Mouse (Mus musculus) olfactory bulb, adult 2 months (tissue): Measurements from ENCODE around the gene Sub1. TPM values are rescaled to one million over a fixed set of nuclear protein-coding genes. Genes with fewer than 3 reads are reported as not detected.

Source experiments
- H3K27ac ChIP-seq: fragments of 200-500 bp; 2 replicates; pipeline ENCODE4 v1.5.1; 2012; ENCODE audit warnings: low read depth, low read length; ENCODE audit not compliant: insufficient read depth
- H3K4me1 ChIP-seq: fragments of 200-500 bp; 2 replicates; pipeline ENCODE4 v1.6.1; 2012; ENCODE audit warnings: low read length; ENCODE audit not compliant: control insufficient read depth, insufficient read depth
- H3K4me3 ChIP-seq: fragments of 200-500 bp; 2 replicates; pipeline ENCODE4 v1.5.1; 2012; ENCODE audit warnings: mild to moderate bottlenecking, low read depth, low read length, moderate library complexity; ENCODE audit not compliant: insufficient read depth
- CTCF ChIP-seq: fragments of 200-500 bp; IDR thresholded peaks from 2 replicates; pipeline ENCODE4 v1.5.1; 2012; ENCODE audit warnings: low read depth, mild to moderate bottlenecking, low read length, moderate library complexity; ENCODE audit not compliant: insufficient read depth
- POLR2A ChIP-seq: fragments of 200-500 bp; IDR thresholded peaks from 2 replicates; pipeline ENCODE4 v1.6.1; 2012; ENCODE audit warnings: mild to moderate bottlenecking, low read depth, low read length, moderate library complexity; ENCODE audit not compliant: insufficient read depth
- WGBS: fragments of 180-500 bp; shearing (Covaris S2); methylation state at CpG from one replicate; pipeline ENCODE4 v1.1.7; 2018; 5-methylcytosine and 5-hydroxymethylcytosine counted together
- polyA plus RNA-seq: library from polyadenylated mRNA; stranded (reverse); fragments of >200 nt; gene quantifications from 2 replicates; pipeline ENCODE4 v1.2.4, GENCODE M21; 2012; ENCODE audit warnings: low replicate concordance; ENCODE audit not compliant: missing spikeins, insufficient read depth, insufficient read length

Sub1 gene
- polyA plus RNA-seq, 1 experiment: 205 TPM

DNA sequence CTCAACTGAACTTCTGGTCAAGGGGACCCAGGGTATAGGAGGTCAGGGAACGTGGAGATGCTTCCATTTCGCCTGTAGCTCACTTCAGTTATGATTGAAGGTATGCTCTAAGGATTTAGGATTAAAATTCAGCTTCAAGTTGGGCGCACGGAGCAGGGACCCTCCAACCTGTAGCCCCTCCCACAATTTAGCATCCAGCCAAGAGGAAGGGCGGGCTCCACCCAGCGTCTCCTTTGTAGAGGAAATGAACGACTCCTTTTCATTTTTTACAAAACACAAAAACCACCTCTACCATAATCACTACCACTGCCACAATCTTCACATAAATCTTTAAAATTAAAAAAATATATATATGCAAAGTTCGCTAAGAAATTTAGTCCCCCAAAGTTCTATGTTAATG, 35.1 kb upstream of the Sub1 start:
- Histone ChIP-seq H3K4me1 (no peaks in the 10 kb centered on the region), H3K4me3 (no peak overlapping the region), H3K27ac (no peak overlapping the region)
- WGBS: 95% methylated on average over 8 of the region's 8 CpGs
- TF ChIP-seq POLR2A: no peak
- TF ChIP-seq CTCF: no peak

DNA sequence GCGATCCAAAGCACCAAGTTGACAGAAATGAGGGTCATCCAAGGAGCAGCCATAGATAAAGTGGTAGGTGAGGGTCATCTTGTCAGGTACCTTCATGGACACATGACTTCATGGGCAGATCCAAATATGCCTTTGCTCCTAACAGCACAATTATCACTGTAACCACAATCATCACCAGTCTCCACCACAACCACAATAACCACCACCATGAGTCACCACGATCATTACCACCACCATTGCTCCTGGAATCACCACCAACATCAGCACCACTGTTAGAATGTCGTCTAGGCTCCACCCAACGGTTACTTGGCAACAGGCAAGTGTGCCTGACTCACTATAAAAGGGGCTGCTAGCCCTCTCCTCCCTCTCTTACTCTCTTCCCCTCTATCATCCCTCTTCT, 33.4 kb upstream of the Sub1 start:
- WGBS: 64% methylated on average over 4 of the region's 4 CpGs
- Histone ChIP-seq H3K27ac (no peak overlapping the region), H3K4me1 (peaks cover 2% of the 10 kb centered on the region), H3K4me3 (no peak overlapping the region)
- no peak for TF ChIP-seq CTCF
- no peak for TF ChIP-seq POLR2A

DNA sequence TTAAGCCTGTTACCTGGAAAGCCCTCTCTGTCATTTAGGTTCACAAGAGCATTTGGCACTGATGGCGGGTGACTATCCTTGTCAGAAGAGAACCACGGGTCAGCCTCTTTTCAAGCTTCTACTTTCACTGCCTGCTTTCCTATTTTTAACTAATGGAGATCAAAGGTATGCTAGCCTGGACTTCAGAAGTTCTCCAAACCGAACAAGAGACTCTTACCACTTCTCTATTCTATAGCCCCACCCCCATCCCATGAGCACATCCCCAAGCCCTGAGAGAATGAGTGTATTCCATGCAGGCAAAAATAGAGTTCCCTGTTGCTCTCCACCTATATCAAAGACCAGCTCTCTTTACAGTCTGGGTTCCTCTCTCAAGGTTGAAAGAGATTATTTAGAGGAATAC, 31.0 kb upstream of the Sub1 start:
- WGBS: 85% methylated on average over 3 of the region's 3 CpGs
- Histone ChIP-seq H3K27ac (no peak overlapping the region), H3K4me3 (no peak overlapping the region), H3K4me1 (peaks cover 7% of the 10 kb centered on the region)
- TF ChIP-seq CTCF (no peak), POLR2A (no peak)

DNA sequence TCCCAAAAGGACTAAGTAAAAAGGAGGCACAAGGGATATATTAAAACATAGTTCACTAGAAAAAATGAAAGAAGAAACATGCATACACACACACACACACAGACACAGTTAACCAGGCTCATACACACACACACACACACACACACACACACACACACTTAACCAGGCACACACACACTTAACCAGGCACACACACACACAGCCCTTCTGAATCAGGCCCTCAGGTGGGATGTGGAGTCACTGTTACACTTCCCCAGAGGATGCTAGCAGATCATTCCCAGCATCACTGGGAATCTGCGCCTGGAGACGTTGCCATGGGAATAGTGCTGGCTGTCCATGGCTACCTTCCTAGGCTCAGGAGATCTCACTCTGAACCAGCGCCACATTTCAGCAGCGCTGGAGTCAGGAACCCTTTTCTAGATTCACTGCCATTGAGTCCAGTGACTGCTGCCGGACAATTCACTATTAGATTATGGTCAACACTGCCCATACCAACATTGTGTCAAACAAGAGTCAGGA, 30.2 kb upstream of the Sub1 start:
- H3K27ac ChIP-seq: no peak overlapping the region
- TF ChIP-seq CTCF: no peak
- no peak for TF ChIP-seq POLR2A
- WGBS: 87% methylated on average over 5 of the region's 5 CpGs

DNA sequence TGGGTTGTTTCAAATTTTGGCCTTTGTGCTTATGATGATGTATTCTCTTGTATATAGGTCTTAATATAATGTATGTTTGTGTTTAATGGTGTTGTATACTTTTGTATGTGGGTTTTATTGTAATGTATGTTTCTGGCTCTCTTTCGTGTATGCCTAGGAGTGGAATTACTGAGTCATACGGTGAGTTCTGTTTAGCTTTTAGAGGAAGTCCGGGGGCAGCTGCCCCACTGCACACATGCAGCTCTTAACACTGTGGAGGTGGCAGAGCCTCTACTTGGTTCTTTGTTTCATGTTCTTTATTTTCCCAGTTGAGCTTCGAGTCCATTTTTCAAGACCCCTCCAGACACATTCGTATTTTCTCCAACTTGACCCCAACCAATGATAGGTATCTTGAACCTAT, 29.2 kb upstream of the Sub1 start:
- no peak for TF ChIP-seq POLR2A
- TF ChIP-seq CTCF: no peak
- WGBS: 68% methylated on average over 5 of the region's 5 CpGs
- peaks cover 7% of the 10 kb centered on the region for H3K4me1 ChIP-seq
- no peak overlapping the region for H3K4me3 ChIP-seq
- no peak overlapping the region for H3K27ac ChIP-seq

More for the DNA sequence above, 30.2 kb upstream of the Sub1 start:
- no peak overlapping the region for H3K4me3 ChIP-seq
- peaks cover 7% of the 10 kb centered on the region for H3K4me1 ChIP-seq

DNA sequence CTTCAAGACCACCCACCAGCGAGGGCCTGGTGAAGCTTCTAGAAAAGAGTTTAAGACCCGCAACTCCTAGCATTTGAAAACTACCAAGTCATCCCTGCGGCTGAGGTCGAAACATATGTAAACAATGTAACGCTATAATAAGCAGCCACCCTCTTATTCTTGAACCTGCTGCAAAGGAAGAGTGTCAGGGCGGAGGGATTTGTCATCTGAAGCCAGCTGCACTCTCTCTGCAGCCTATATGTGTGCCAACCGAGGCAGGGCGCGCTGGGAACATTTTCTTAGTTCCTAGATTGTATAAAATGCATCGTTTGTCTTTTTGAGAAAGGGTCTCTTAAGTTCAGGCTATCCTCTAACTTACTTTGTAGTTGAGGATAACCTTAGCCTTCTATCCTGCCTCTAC, 28.6 kb upstream of the Sub1 start:
- WGBS: 53% methylated on average over 10 of the region's 10 CpGs
- peaks cover 7% of the 10 kb centered on the region for H3K4me1 ChIP-seq
- H3K27ac ChIP-seq: no peak overlapping the region
- 0 out of 2 replicates have a peak overlapping the region, but pooled peaks have one; percentile 11 for H3K4me3 ChIP-seq
- no peak for TF ChIP-seq CTCF
- no peak for TF ChIP-seq POLR2A

DNA sequence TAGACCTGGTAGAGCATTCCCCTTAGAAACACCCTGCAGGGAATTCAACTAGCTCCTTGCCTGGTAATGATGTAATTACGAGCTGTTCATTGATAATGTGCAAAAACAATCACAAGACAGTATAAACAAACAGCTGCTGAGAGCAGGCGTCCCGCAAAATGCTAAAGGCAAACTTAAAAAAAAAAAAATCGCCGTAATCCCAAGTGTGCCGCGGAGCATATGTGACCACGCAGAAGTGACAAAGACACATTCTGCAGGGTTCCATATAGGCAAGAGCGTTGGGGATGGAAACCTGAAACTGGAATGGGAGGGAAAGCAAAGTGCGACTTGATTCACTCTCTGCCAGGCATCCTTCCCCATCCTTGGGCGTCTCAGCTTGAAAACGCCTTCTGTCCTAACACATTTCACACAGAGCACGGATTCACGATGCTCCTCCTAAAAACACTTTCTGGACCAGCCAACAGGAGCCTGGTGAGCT, 28.0 kb upstream of the Sub1 start:
- WGBS: 19% methylated on average over 14 of the region's 14 CpGs
- H3K27ac ChIP-seq: no peak overlapping the region
- peak overlapping the region; percentile 11; the same call in 1 of the 2 replicates for H3K4me3 ChIP-seq
- TF ChIP-seq POLR2A (no peak), CTCF (no peak)
- H3K4me1 ChIP-seq: peaks cover 7% of the 10 kb centered on the region

DNA sequence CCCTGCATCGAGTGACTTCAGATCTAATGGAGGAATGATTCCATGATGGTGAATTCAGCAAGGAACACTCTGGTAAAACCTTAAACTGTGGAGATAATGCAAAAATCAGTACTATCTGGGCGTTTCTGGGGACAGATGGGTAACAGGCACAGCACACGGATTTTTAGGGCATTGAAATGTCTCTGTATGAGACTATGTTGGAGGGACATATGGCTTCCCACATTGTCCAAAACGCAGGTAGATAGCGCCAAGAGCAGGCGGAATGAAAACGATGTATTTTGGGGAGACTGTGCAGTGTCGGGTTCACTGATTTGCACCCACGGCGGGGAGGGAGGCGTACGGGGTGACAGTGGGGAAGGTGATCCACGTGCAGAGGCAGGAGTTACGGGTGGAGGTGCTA, 22.7 kb upstream of the Sub1 start:
- TF ChIP-seq POLR2A (no peak), CTCF (no peak)
- no peak overlapping the region for H3K4me3 ChIP-seq
- H3K4me1 ChIP-seq: no peaks in the 10 kb centered on the region
- WGBS: 94% methylated on average over 14 of the region's 14 CpGs
- H3K27ac ChIP-seq: no peak overlapping the region

DNA sequence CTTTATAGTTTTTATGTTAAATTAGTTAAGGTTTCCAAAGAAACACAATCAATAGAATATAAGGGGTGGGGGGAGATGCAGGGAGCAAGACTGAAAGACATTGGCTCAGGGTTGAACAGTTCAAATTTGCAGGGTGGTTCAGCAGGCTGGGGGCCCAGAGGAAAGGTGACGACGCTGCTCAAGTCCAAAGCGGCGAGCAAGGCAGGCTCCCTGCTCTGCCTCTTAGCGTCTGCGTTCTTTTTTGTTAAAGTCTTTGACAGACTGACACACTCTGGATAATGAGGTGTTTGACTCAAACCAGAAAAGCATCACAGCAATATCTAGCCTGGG, 21.6 kb upstream of the Sub1 start:
- WGBS: 86% methylated on average over 6 of the region's 6 CpGs
- H3K4me1 ChIP-seq: no peaks in the 10 kb centered on the region
- H3K4me3 ChIP-seq: no peak overlapping the region
- H3K27ac ChIP-seq: no peak overlapping the region
- no peak for TF ChIP-seq CTCF
- no peak for TF ChIP-seq POLR2A
